Mouse (Mus musculus) MEL (cell line): ENCODE results near the gene Ddhd1. TPM values are rescaled to one million over a fixed set of nuclear protein-coding genes. Genes with fewer than 3 reads are reported as not detected.

Experiments
- DNase-seq: peaks from one replicate; pipeline ENCODE4 v3.0.0; 2011; ENCODE audit warnings: low read depth, low spot score
- H3K27ac ChIP-seq: 2 replicates; pipeline ENCODE4 v1.5.1; 2012; ENCODE audit warnings: low read depth, mild to moderate bottlenecking, control low read depth, low read length, moderate library complexity; ENCODE audit not compliant: control insufficient read depth
- H3K27me3 ChIP-seq, 2 experiments: fragments of 150-350 bp in 1 of 2; sonication (generic) in 1 of 2; 2 replicates each; pipeline ENCODE4 v1.6.1; 2012; ENCODE audit warnings: low read length in 2 of 2, mild to moderate bottlenecking in 2 of 2, improper control_type of control experiment in 1 of 2, moderate library complexity in 1 of 2; ENCODE audit not compliant: insufficient read depth in 2 of 2, control insufficient read depth in 1 of 2
- H3K36me3 ChIP-seq, 2 experiments: 2 replicates each; pipeline ENCODE4 v1.6.1; 2012 to 2014; ENCODE audit warnings: low read length in 2 of 2, improper control_type of control experiment in 1 of 2, inconsistent platforms in 1 of 2, mild to moderate bottlenecking in 1 of 2; ENCODE audit not compliant: insufficient read depth in 2 of 2, control insufficient read depth in 1 of 2
- H3K4me1 ChIP-seq, 2 experiments: fragments of 150-350 bp in 1 of 2; sonication (generic) in 1 of 2; 2 replicates each; pipeline ENCODE4 v1.6.1; 2012; ENCODE audit warnings: low read length in 2 of 2, improper control_type of control experiment in 1 of 2, mild to moderate bottlenecking in 1 of 2; ENCODE audit not compliant: insufficient read depth in 2 of 2, control insufficient read depth in 1 of 2
- H3K4me3 ChIP-seq, 2 experiments: fragments of 150-350 bp in 1 of 2; sonication (generic) in 1 of 2; 2 replicates each; pipeline ENCODE4 v1.5.1; 2012; ENCODE audit warnings: low read depth in 2 of 2, low read length in 2 of 2, mild to moderate bottlenecking in 2 of 2, moderate library complexity in 2 of 2, control low read depth in 1 of 2, improper control_type of control experiment in 1 of 2; ENCODE audit not compliant: control insufficient read depth in 1 of 2, insufficient read depth in 1 of 2
- H3K79me2 ChIP-seq: 2 replicates; pipeline ENCODE4 v1.6.1; 2012; ENCODE audit warnings: mild to moderate bottlenecking, low read length, moderate library complexity; ENCODE audit not compliant: control insufficient read depth, poor library complexity, insufficient read depth
- H3K9ac ChIP-seq: 2 replicates; pipeline ENCODE4 v1.6.1; 2012; ENCODE audit warnings: low read depth, mild to moderate bottlenecking, control low read depth, low read length, moderate library complexity; ENCODE audit not compliant: control insufficient read depth, poor library complexity, severe bottlenecking
- H3K9me3 ChIP-seq: fragments of 150-350 bp; sonication (generic); replicated peaks from 2 replicates; pipeline ENCODE4 v1.6.1; 2012; ENCODE audit warnings: mild to moderate bottlenecking, low read length, improper control_type of control experiment, moderate library complexity; ENCODE audit not compliant: insufficient read depth
- CHD2 ChIP-seq: IDR thresholded peaks from 2 replicates; pipeline ENCODE4 v1.6.1; 2011; ENCODE audit warnings: low read length, improper control_type of control experiment
- CTCF ChIP-seq, 3 experiments: IDR thresholded peaks in 2 of 3; conservative IDR thresholded peaks in 1 of 3; 2 replicates each; pipeline ENCODE4 v1.5.1; 2011 to 2012; ENCODE audit warnings: low read length in 3 of 3, low read depth in 2 of 3, mild to moderate bottlenecking in 2 of 3, improper control_type of control experiment in 1 of 3, inconsistent platforms in 1 of 3, mixed read lengths in 1 of 3, moderate library complexity in 1 of 3; ENCODE audit not compliant: control insufficient read depth in 1 of 3, insufficient read depth in 1 of 3, poor library complexity in 1 of 3, severe bottlenecking in 1 of 3
- E2F4 ChIP-seq: IDR thresholded peaks from 2 replicates; pipeline ENCODE4 v1.6.1; 2011; ENCODE audit warnings: low read depth, low read length, improper control_type of control experiment, borderline replicate concordance
- ELF1 ChIP-seq: IDR thresholded peaks from 2 replicates; pipeline ENCODE4 v1.6.1; 2014; ENCODE audit warnings: low read depth, mild to moderate bottlenecking, inconsistent platforms, low read length, improper control_type of control experiment, moderate library complexity
- EP300 ChIP-seq, 2 experiments: IDR thresholded peaks; 2 replicates each; pipeline ENCODE4 v1.6.1; 2011; ENCODE audit warnings: improper control_type of control experiment in 2 of 2, low read length in 2 of 2, low read depth in 1 of 2, mild to moderate bottlenecking in 1 of 2
- ETS1 ChIP-seq: IDR thresholded peaks from 2 replicates; pipeline ENCODE4 v1.6.1; 2012; ENCODE audit warnings: low read depth, mild to moderate bottlenecking, inconsistent platforms, low read length, improper control_type of control experiment, moderate library complexity
- JUND ChIP-seq: IDR thresholded peaks from 2 replicates; pipeline ENCODE4 v1.6.1; 2011; ENCODE audit warnings: low read depth, mild to moderate bottlenecking, improper control_type of control experiment, low read length
- MAX ChIP-seq: IDR thresholded peaks from 2 replicates; pipeline ENCODE4 v1.6.1; 2011; ENCODE audit warnings: low read length, improper control_type of control experiment
- MXI1 ChIP-seq: IDR thresholded peaks from 2 replicates; pipeline ENCODE4 v1.6.1; 2011; ENCODE audit warnings: mild to moderate bottlenecking, low read depth, low read length, improper control_type of control experiment
- MYB ChIP-seq: IDR thresholded peaks from 2 replicates; pipeline ENCODE4 v1.6.1; 2011; ENCODE audit warnings: mild to moderate bottlenecking, low read depth, low read length, improper control_type of control experiment
- NRF1 ChIP-seq: IDR thresholded peaks from 2 replicates; pipeline ENCODE4 v1.6.1; 2014; ENCODE audit warnings: low read depth, mild to moderate bottlenecking, inconsistent platforms, low read length, improper control_type of control experiment, moderate library complexity; ENCODE audit not compliant: poor library complexity, insufficient read depth, severe bottlenecking
- POLR2A ChIP-seq, 2 experiments: IDR thresholded peaks; 2 replicates each; pipeline ENCODE4 v1.6.1; 2011 to 2012; ENCODE audit warnings: low read length in 2 of 2, mild to moderate bottlenecking in 2 of 2, control low read depth in 1 of 2, improper control_type of control experiment in 1 of 2, low read depth in 1 of 2, moderate library complexity in 1 of 2; ENCODE audit not compliant: control insufficient read depth in 1 of 2, insufficient read depth in 1 of 2, poor library complexity in 1 of 2
- RAD21 ChIP-seq: IDR thresholded peaks from 2 replicates; pipeline ENCODE4 v1.6.1; 2011; ENCODE audit warnings: mild to moderate bottlenecking, low read depth, low read length, improper control_type of control experiment
- RCOR1 ChIP-seq: IDR thresholded peaks from 2 replicates; pipeline ENCODE4 v1.6.1; 2012; ENCODE audit warnings: low read depth, mild to moderate bottlenecking, inconsistent platforms, low read length, improper control_type of control experiment
- SIN3A ChIP-seq: IDR thresholded peaks from 2 replicates; pipeline ENCODE4 v1.6.1; 2012; ENCODE audit warnings: low read length, improper control_type of control experiment, inconsistent platforms
- TBP ChIP-seq: IDR thresholded peaks from 2 replicates; pipeline ENCODE4 v1.8.0; 2011; ENCODE audit warnings: low read depth, low read length, improper control_type of control experiment
- TCF12 ChIP-seq: IDR thresholded peaks from 2 replicates; pipeline ENCODE4 v1.6.1; 2014; ENCODE audit warnings: low read depth, mild to moderate bottlenecking, inconsistent platforms, low read length, improper control_type of control experiment, moderate library complexity
- UBTF ChIP-seq: IDR thresholded peaks from 2 replicates; pipeline ENCODE4 v1.6.1; 2012; ENCODE audit warnings: low read depth, mild to moderate bottlenecking, inconsistent platforms, low read length, improper control_type of control experiment, moderate library complexity, borderline replicate concordance; ENCODE audit not compliant: insufficient read depth
- ZC3H11A ChIP-seq: IDR thresholded peaks from 2 replicates; pipeline ENCODE4 v1.6.1; 2012; ENCODE audit warnings: low read depth, mild to moderate bottlenecking, inconsistent platforms, low read length, improper control_type of control experiment
- ZMIZ1 ChIP-seq: IDR thresholded peaks from 2 replicates; pipeline ENCODE4 v1.6.1; 2012; ENCODE audit warnings: low read depth, mild to moderate bottlenecking, inconsistent platforms, low read length, improper control_type of control experiment, moderate library complexity
- ZNF384 ChIP-seq: IDR thresholded peaks from 2 replicates; pipeline ENCODE4 v1.6.1; 2012; ENCODE audit warnings: low read depth, mild to moderate bottlenecking, inconsistent platforms, low read length, improper control_type of control experiment
- polyA plus RNA-seq, 2 experiments: library from polyadenylated mRNA; stranded (reverse) in 1 of 2; unstranded in 1 of 2; fragments of >175 nt in 1 of 2; fragments of >200 nt in 1 of 2; gene quantifications; 2 replicates each; pipeline versions ENCODE4 v1.2.1 to v1.2.4; 2012; ENCODE audit warnings: low replicate concordance in 2 of 2, low read depth in 1 of 2; ENCODE audit not compliant: insufficient read length in 2 of 2, insufficient read depth in 1 of 2, missing spikeins in 1 of 2
- total RNA-seq: library from RNA; depleted of rRNA; stranded (reverse); fragments of 300-350 nt; gene quantifications from 2 replicates; pipeline ENCODE4 v1.2.3, GENCODE M21; 2012

The Ddhd1 gene
- total and polyA plus RNA-seq, 3 experiments, result 9.0 to 14.3 TPM; not detected in 1

DNA sequence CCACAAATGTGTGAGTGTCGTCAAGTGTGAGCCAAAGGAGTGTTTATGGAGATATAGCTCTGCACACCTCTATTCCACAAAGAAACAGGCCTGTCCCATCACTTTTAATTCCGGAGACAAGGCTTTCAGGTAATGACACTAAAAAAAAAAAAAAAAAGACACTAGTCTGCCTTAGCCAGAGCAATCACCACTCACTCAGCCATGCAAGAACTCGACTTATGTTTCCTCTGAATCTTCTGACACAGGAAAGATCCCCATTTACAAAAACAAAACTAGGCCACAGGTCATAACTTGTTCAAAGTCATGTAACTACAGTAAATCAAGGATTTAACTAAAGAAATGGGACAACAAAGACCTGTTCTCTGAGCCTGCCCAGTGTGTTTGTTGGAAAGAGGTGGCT is 9.8 kb downstream of the Ddhd1 start:
- Histone ChIP-seq H3K27ac (no peak overlapping the region), H3K9me3 (no peaks in the 10 kb centered on the region), H3K4me3 (no peak overlapping the region), H3K4me1 (no peaks in the 10 kb centered on the region), H3K27me3 (no peaks in the 10 kb centered on the region), H3K36me3 (no peaks in the 10 kb centered on the region), H3K9ac (no peak overlapping the region), H3K79me2 (peaks cover 13% of the 10 kb centered on the region)
- no peak for DNase-seq
- TF ChIP-seq RCOR1 (no peak), JUND (no peak), CTCF (IDR thresholded peaks at IDR 0.05 in 2 of 3, conservative IDR thresholded peaks at IDR 0.05 in 1 of 3; ENCODE audit: control insufficient read depth in 1 of 3, insufficient read depth in 1 of 3, low read depth in 2 of 3, low read length in 3 of 3, poor library complexity in 1 of 3, severe bottlenecking in 1 of 3) (no peak), MAX (no peak), CHD2 (no peak), RAD21 (no peak), ELF1 (no peak), POLR2A (IDR thresholded peaks at IDR 0.05; ENCODE audit: control insufficient read depth in 1 of 2, insufficient read depth in 1 of 2, low read depth in 1 of 2, low read length in 2 of 2, poor library complexity in 1 of 2) (no peak), EP300 (IDR thresholded peaks at IDR 0.05; ENCODE audit: low read depth in 1 of 2, low read length in 2 of 2) (no peak), MYB (no peak), E2F4 (no peak), ETS1 (no peak), TCF12 (no peak), ZMIZ1 (no peak), ZNF384 (no peak), SIN3A (no peak)

DNA sequence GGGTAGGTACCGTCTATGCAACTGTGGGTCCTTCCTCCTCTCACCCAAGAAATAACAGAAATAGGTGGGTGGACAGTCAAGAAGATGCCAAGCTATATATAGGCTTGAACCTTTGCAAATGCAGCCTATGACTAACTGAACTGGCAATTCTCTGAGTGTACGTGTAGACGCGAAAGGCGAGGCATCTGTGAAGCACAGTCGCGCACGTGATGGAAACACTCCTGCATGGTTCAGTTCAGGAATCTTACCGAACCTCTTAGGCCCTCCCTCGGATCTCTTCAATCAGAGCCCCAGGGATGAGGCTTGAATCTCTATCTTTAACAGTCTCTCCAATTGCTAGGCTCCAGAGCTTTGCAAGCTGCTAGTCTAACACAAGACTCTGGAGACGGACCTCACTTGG is 10.3 kb downstream of the Ddhd1 start:
- Histone ChIP-seq H3K9me3 (no peaks in the 10 kb centered on the region), H3K4me3 (no peak overlapping the region), H3K27ac (no peak overlapping the region), H3K4me1 (no peaks in the 10 kb centered on the region), H3K27me3 (no peaks in the 10 kb centered on the region), H3K9ac (no peak overlapping the region), H3K36me3 (no peaks in the 10 kb centered on the region), H3K79me2 (peaks cover 11% of the 10 kb centered on the region)
- no peak for DNase-seq
- TF ChIP-seq POLR2A (IDR thresholded peaks at IDR 0.05; ENCODE audit: control insufficient read depth in 1 of 2, insufficient read depth in 1 of 2, low read depth in 1 of 2, low read length in 2 of 2, poor library complexity in 1 of 2) (no peak), ELF1 (no peak), MXI1 (no peak), CHD2 (no peak), UBTF (no peak), ZC3H11A (no peak), E2F4 (no peak), NRF1 (no peak), TBP (no peak)
